Mouse (Mus musculus): ENCODE results near the gene Vps4a.

The Vps4a gene

GRCm38 (mm10) chr8:107049480-107049879 lies 18.5 kb downstream of the Vps4a start:
- no peak for DNase-seq

- DNase-seq = no peak
Observed at GRCm38 (mm10) chr8:107052046-107052445, 21.0 kb downstream of the Vps4a start.

GRCm38 (mm10) chr8:107056076-107056972 lies 25.3 kb downstream of the Vps4a start, which contains the start of the genes Cog8 and Nip7:
TSS of gene Cog8 (minus strand) at chr8:107056689.
TSS of gene Nip7 (plus strand) at chr8:107056877.
- DNase-seq = peak; percentile 98

- no peak for DNase-seq
Observed at GRCm38 (mm10) chr8:107056973-107057369, 25.9 kb downstream of the Vps4a start.

- DNase-seq = no peak
Observed at GRCm38 (mm10) chr8:107062613-107063012, 31.6 kb downstream of the Vps4a start.

GRCm38 (mm10) chr8:107065511-107066496 lies 34.8 kb downstream of the Vps4a start, which contains the start of gene Tmed6:
TSS of gene Tmed6 (minus strand) at chr8:107065644.
- DNase-seq = no peak

GRCm38 (mm10) chr8:107073706-107074105 lies 42.7 kb downstream of the Vps4a start:
- no peak for DNase-seq

GRCm38 (mm10) chr8:107074128-107074527 lies 43.1 kb downstream of the Vps4a start:
- DNase-seq = no peak

GRCm38 (mm10) chr8:107076239-107076888 lies 45.3 kb downstream of the Vps4a start:
- no peak for DNase-seq

- no peak for DNase-seq
Observed at GRCm38 (mm10) chr8:107085358-107085757, 54.3 kb downstream of the Vps4a start.

- DNase-seq = no peak
Observed at GRCm38 (mm10) chr8:107086018-107086417, 55.0 kb downstream of the Vps4a start.

GRCm38 (mm10) chr8:107088526-107089063 lies 57.6 kb downstream of the Vps4a start:
- DNase-seq = no peak

- no peak for DNase-seq
Observed at GRCm38 (mm10) chr8:107090531-107090930, 59.5 kb downstream of the Vps4a start.
